Mouse (Mus musculus): Measurements from ENCODE around the gene Rwdd2b. TPM values are rescaled to one million over a fixed set of nuclear protein-coding genes. Genes with fewer than 3 reads are reported as not detected.
A peak's percentile ranks its signal among the peaks of the same experiment; 100 is the strongest.

Gene Rwdd2b
- polyA plus RNA-seq, 1 experiment from 2014 or later: 11.7 TPM

DNA sequence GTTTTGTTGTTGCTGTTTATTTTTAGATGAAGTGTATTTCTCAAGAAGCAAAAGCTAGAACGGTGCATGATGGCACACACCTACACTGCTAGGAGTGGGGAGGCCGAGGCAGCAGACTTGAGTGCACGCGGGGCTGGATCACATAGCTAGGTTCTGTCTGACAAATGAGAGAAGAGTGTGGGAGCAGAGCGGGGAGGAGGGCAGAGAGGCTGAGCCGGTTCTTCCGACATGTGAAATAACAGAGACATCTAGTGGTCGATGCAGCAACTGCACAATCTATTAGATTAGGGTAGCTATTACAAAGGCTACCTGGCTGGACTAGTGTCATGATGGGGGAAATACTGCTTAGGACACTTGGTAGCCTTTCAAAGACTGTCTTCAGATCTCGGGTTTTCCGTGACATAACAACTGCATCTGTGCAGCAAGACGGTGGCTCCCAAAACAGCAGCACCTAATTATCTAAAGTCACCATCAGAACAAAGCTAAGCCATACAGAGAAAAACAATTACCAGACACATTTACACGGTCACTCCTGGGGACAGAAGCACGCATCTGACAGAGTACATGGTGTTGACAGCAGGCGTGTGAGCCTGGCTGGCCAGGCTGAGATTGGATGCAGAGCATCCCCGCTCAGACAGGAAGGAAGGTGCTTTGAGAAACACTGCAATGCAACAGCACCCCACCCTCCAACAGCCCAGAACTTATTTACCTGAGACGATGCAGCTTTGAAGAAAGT, 46.4 kb downstream of the Rwdd2b start:
- H3K4me3 ChIP-seq: no peak overlapping the region
- no peak overlapping the region for H3K27ac ChIP-seq (replicated peaks)
- WGBS: 57% methylated on average over 16 of the region's 16 CpGs
- no peaks in the 10 kb centered on the region for H3K4me1 ChIP-seq
- no peak overlapping the region for H3K4me2 ChIP-seq (replicated peaks)
- peak; percentile 88 for ATAC-seq (ENCODE audit: low FRiP score, low read depth)
- no peaks in the 10 kb centered on the region for H3K27me3 ChIP-seq
- H3K9ac ChIP-seq (replicated peaks): no peak overlapping the region
- H3K9me3 ChIP-seq: no peaks in the 10 kb centered on the region
- peaks cover 62% of the 10 kb centered on the region for H3K36me3 ChIP-seq

DNA sequence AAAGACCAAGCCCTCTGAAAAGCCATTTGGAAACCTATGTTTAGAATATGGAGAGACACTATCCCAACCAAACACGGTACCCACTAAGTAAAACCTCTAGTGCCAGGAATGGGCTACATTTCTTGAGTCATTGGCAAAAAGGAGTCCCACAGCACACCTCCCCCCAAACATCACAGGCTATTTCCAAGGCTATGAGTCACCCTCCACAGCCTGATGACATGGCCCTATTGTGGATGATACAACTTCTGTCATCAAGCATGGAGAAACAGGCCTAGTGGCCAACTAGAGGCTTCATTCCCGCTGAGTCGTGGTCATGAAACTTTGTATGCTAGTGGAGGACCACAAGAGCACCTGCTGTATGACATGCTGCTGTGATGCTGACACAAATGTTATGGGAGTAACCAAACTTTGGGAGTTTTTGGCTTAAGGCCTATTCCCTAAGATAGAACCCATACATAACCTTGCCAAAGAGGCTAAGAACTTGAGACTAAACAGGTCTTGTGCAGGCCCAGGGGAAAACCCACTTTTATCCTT, 52.9 kb downstream of the Rwdd2b start:
- ATAC-seq (ENCODE audit: low FRiP score, low read depth): no peak
- Histone ChIP-seq H3K36me3 (peaks cover 58% of the 10 kb centered on the region), H3K4me3 (no peak overlapping the region), H3K9me3 (no peaks in the 10 kb centered on the region), H3K9ac (replicated peaks) (no peak overlapping the region), H3K27me3 (no peaks in the 10 kb centered on the region), H3K27ac (replicated peaks) (no peak overlapping the region), H3K4me1 (no peaks in the 10 kb centered on the region), H3K4me2 (replicated peaks) (no peak overlapping the region)
- WGBS: 99% methylated on average over 3 of the region's 3 CpGs

- 83% methylated on average over 2 of the region's 2 CpGs for WGBS
- no peaks in the 10 kb centered on the region for H3K4me1 ChIP-seq
- no peak overlapping the region for H3K4me2 ChIP-seq (replicated peaks)
- H3K4me3 ChIP-seq: no peak overlapping the region
- H3K9ac ChIP-seq (replicated peaks): no peak overlapping the region
- H3K9me3 ChIP-seq: no peaks in the 10 kb centered on the region
- H3K36me3 ChIP-seq: peaks cover 79% of the 10 kb centered on the region
- no peaks in the 10 kb centered on the region for H3K27me3 ChIP-seq
- no peak for ATAC-seq (ENCODE audit: low FRiP score, low read depth)
- H3K27ac ChIP-seq (replicated peaks): no peak overlapping the region
Measured at GRCm38 (mm10) chr16:87384366-87384765, 56.0 kb downstream of the Rwdd2b start.

Other genes with a start within 250 kb of the Rwdd2b start
- gene N6amt1, start 86.4 kb downstream of the Rwdd2b start, polyA plus RNA-seq (2016; fragmentation: Nextera tagmentation; extraction: Ambion mirVana): 19.3 and 19.8 TPM in 2 replicates
- gene Ltn1, start 8.0 kb downstream of the Rwdd2b start, polyA plus RNA-seq (2016; fragmentation: Nextera tagmentation; extraction: Ambion mirVana): 36.0 and 36.4 TPM in 2 replicates
- 41.2 and 41.3 TPM in 2 replicates for gene Usp16, start 14.1 kb upstream of the Rwdd2b start, polyA plus RNA-seq (2016; fragmentation: Nextera tagmentation; extraction: Ambion mirVana)
- gene Cct8, start 55.3 kb upstream of the Rwdd2b start, polyA plus RNA-seq (2016; fragmentation: Nextera tagmentation; extraction: Ambion mirVana): 528 and 533 TPM in 2 replicates
- gene Map3k7cl, start 112.8 kb upstream of the Rwdd2b start, polyA plus RNA-seq (2016; fragmentation: Nextera tagmentation; extraction: Ambion mirVana): not detected in 2 replicates

Data from midbrain, embryonic 12.5 days (tissue).